Mouse (Mus musculus): ENCODE measurements around the gene Dcst1.

GRCm38 (mm10) chr3:89354816-89355511 lies 10.1 kb downstream of the Dcst1 start:
- TF ChIP-seq GATA1 (IDR thresholded peaks at IDR 0.05; ENCODE audit: borderline replicate concordance, low read length) (no peak), FLI1 (IDR thresholded peaks at IDR 0.05; ENCODE audit: low read length) (no peak)
